Mouse (Mus musculus) spleen, adult 2 months (tissue): ENCODE results near the gene Clybl.

ENCODE experiments used
- CTCF ChIP-seq: fragments of 200-500 bp; IDR thresholded peaks from 2 replicates; pipeline ENCODE4 v1.5.1; 2011; ENCODE audit warnings: mild to moderate bottlenecking, inconsistent platforms; ENCODE audit not compliant: insufficient read depth, insufficient read length, insufficient replicate concordance; ENCODE audit errors: extremely low read depth
- POLR2A ChIP-seq: fragments of 200-500 bp; IDR thresholded peaks from 2 replicates; pipeline ENCODE4 v1.6.1; 2011; ENCODE audit warnings: low read depth, low read length, inconsistent platforms

GRCm38 (mm10) chr14:122384447-122385237, 203.1 kb downstream of the Clybl start:
- TF ChIP-seq POLR2A (no peak), CTCF (no peak)
